Mouse (Mus musculus): ENCODE data around the gene Gpatch8.

Gene Gpatch8

DNA sequence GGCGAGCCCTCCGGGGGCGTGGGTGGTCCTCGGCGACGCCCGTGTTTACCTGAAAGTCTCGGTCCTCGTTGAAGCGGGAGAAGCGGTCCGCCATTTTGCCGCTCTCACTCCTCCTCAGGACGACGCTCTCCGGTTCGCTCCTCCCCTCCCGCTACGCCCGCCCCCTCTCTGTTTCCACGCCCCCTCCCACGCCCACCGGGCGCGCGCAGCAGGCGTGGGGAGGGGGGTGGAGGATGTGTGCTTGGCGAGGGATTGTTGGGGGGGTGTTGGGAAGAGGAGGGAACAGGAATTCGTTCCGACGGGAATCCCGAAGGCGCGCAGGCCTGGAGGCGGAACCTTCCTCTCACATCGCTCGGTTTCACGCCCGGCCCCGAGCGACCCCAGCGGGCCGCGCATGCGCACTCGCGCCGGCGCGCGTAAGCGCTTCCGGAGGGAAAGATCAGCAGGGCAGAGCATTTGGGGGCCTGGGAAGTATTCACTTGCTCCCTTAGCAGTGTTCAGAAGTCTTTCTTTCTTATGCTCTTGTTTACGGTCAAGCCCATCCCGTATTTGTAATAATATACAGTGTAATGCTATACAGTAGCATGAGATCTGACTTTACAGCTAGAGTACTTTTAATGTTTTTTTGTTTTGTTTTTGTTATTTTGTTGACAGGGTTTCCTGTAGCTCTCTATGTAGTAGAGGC is at the start of gene Gpatch8:
Gpatch8 (minus strand) TSS at position 362 of the 685 bp plus-strand sequence.
- peak; percentile 55 to 81 for DNase-seq (ENCODE audit: low read depth in 1 of 2, low spot score in 2 of 2)

GRCm38 (mm10) chr11:102604777-102605552 is 48.8 kb upstream of the Gpatch8 start:
- DNase-seq (ENCODE audit: low read depth in 1 of 2, low spot score in 2 of 2) = no peak

DNA sequence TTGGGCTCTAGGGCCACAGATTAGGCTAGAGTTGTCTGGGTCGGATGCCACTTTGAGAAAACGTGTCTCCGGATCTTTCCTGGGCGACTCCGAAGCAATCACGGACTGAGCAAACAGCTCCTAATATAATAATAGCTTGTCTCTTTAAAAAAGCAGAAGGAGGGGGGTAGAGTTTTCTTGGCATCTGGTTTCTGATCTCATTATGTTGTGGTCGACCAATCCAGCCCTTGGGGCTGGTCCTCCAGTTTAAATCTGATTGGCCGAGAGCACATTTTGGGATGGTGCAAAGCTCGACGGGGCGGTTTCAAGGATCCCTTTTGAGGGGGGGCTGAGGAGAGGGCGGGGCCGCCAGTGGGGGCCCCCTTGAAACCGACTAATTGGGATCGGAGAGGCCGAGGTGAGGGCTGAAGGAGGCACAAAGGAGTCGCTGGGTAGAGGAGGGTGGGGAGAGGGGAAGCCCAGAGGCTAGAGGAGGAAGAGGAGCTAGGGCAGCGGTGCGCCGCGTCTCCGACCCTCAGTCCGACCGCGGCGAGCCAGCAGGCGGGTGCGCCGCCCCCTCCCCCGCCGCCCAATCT is 47.9 kb upstream of the Gpatch8 start, which contains the start of gene Fzd2:
Fzd2 (plus strand) TSS at position 387 of the 575 bp plus-strand sequence.
- no peak for DNase-seq (ENCODE audit: low read depth in 1 of 2, low spot score in 2 of 2)

GRCm38 (mm10) chr11:102603496-102603850 is 47.3 kb upstream of the Gpatch8 start:
- DNase-seq (ENCODE audit: low read depth in 1 of 2, low spot score in 2 of 2) = no peak

- no peak for DNase-seq (ENCODE audit: low read depth in 1 of 2, low spot score in 2 of 2)
These were observed 46.8 kb upstream of the Gpatch8 start for GRCm38 (mm10) chr11:102602816-102603495.

- DNase-seq (ENCODE audit: low read depth in 1 of 2, low spot score in 2 of 2) = no peak
These were observed 43.7 kb upstream of the Gpatch8 start for GRCm38 (mm10) chr11:102599912-102600311.

DNA sequence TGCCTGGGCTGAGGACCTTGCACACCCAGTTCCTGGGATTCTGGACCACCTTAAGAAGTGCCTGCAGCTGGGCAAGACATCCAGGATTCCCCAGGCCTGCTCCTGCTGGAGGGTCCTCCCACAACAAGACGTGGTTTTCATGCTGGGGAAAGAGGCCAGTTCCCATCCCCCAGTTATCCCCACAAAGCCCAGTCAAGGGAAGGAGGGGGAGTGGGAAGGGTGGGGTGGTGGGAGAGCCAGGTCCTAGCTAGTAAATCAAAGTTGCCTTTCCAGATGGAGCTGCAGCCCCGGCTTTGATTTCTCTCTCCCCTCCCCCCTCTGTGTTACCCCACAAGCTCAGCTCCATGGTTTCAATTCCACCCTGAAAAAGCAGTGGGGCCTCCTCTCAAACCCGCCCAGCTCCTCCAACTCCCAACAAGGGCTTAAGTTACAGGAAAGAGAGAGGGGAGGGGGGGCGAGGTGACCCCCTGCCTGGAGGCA is 39.2 kb upstream of the Gpatch8 start:
- DNase-seq (ENCODE audit: low read depth in 1 of 2, low spot score in 2 of 2) = no peak

DNA sequence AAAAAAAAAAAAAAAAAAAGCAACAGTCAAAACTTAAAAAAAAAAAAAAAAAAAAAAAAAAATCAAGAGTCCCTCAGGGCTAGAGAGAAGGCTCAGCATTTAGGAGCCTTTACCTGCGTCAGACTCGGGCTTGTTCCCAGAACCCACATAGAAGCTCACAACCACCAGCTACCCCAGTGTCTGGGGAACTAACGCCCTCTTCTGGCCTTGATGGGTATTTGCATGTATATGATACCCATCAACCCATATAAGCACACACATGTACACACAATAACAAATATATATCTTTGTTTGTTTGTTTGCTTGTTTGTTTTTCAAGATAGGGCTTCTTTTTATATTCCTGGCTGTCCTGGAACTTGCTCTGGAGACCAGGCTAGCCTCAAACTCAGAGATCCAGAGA is 31.4 kb upstream of the Gpatch8 start:
- DNase-seq (ENCODE audit: low read depth in 1 of 2, low spot score in 2 of 2) = no peak

DNA sequence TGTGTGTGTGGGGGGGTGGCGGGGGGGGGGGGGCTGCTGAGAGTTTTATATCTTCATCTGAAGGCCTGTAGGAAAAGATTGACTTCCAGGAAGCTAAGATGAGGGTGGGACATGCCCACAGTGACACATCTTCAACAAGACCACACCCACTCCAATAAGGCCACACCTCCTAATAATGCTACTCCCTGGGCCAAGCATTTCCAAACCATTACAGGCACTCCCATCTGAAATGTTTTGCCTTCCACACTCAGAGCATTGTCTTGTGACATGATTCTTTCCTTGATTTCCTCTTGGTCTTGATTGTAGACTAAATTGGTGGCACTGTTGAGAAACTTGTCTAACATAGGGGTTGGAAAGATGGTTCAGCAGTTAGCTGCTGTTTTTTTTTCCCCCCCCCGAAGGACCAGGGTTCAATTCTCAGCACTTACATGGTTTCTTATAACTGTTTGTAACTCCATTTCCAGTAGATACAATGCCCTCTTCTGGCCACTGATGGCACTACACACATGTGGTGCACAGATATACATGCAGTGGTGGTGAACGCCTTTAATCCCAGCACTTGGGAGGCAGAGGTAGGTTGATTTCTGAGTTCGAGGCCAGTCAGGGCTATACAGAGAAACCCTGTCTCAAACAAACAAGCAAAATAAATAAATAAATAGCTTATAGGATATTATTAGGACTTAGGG is 30.4 kb upstream of the Gpatch8 start:
- no peak for DNase-seq (ENCODE audit: low read depth in 1 of 2, low spot score in 2 of 2)

GRCm38 (mm10) chr11:102582736-102583135 is 26.5 kb upstream of the Gpatch8 start:
- DNase-seq (ENCODE audit: low read depth in 1 of 2, low spot score in 2 of 2) = no peak

DNA sequence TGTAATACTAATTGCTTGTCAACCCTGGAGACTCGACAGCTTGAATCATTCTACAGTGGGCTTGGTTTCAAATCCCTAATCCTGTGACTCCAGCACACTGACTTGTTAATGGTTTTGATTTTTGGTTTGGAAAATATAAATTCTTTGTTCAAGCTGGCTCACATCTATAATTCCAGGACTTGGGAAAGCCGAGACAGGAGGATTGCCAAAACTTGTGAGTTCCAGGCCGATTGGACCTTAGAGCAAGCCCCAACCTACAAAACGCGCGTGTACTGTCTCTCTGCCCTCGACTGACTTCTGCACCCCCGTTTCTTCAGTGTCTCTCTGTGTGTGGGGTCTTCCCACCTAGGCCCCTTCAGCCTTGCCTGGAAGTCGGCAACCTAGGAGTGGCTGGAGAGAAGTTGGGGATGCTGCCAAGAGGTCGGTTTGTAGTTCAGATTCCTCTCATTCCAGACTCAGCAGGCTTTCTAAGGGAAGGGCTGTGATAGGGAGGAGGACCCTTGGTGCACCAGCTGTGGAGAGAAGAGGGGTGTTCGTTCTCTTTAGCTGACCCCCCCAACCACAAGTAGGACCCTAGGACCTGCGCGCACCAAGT is 25.9 kb upstream of the Gpatch8 start:
- no peak for DNase-seq (ENCODE audit: low read depth in 1 of 2, low spot score in 2 of 2)

DNA sequence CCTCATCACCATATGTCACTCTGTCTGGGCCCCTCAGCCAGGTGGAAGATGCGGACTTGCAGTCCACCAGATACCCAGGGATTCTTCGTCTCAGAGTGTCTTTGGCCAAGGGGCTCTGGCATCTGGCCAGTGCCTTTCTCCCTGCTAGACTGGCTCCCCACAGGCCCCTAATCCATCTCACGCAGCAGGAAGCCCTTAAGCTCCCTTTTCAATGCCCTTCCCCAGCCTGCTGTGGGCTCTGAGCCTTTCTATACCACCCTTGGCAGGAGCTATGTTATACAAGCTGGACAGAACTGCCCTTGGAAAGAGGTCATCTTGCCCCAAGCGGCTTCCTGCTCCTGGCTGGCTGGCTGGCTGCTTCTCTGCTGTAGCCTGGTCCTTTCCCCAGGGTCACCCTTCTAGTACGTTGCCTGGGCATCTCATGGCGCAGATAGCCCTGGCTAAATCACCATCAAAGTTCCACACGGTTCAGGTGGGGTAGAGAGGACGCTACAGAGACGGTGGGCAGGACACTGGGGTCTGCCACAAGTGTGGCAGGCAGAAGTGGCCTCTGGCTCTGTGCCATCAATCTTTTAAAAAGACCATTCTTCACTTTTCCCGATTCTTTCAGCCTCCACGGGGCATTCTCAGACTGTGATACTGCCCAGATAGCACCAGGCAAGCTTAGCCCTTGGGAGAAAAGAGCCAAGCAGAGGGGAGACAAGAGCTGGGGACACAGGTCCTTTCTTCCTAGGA is 25.3 kb upstream of the Gpatch8 start:
- no peak for DNase-seq (ENCODE audit: low read depth in 1 of 2, low spot score in 2 of 2)

DNA sequence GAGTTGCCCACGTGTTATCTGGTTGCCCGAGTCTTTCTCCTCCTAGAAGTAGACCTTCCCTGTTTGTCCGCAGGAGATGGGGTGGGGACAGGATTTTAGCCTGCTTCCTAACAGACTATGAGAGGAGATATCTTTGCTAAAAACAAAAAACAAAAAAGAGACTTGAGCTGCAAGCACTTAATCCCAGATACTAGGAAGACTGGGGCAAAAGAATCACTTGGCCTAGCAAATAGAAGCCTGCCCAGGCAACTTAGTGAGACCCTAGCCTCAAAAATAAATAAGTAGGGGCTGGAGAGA is 23.8 kb upstream of the Gpatch8 start:
- no peak for DNase-seq (ENCODE audit: low read depth in 1 of 2, low spot score in 2 of 2)

- no peak for DNase-seq (ENCODE audit: low read depth in 1 of 2, low spot score in 2 of 2)
These were observed 23.2 kb upstream of the Gpatch8 start, which contains the start of gene Gm11627 for GRCm38 (mm10) chr11:102579165-102580033. Gene Gm11627, minus strand, starts transcription at chr11:102579461.

DNA sequence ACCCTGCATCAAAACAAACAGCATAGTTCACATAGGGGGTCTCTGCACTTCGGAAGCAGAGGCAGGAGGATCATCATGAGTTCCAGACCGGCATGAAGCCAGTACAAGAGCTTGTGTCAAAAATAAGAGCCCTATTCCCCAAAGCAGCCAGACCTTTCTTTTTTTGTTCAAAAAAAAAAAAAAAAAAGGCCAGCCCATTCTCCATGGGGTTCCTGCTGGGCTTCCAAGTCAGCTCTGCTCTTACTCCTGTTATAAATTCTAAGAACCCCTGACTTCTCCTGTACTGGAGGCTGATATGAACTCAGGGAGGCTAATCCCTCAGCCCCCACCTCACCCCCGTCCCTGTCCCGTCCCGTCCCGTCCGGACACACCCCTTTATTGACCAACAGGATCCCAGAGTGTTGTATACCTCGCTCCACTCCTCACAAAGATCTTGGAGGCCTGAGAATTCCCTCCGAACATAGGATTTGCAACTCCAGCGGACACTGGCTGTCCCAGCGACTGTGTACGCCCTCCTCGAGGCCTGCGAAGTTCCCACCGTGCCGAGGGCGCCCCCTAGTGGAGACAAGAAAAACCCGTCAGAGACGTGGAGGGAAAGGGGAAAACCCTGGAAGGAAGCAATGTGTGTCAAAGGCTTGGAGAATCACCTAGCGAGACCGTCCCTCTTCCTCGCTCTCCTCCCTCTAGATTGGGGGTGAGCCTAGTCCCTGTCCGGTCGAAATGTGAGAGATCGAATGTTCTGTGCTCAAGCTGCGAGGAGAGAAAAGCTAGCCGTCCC is 22.3 kb upstream of the Gpatch8 start:
- peak; percentile 27 to 55 for DNase-seq (ENCODE audit: low read depth in 1 of 2, low spot score in 2 of 2)

- DNase-seq (ENCODE audit: low read depth in 1 of 2, low spot score in 2 of 2) = no peak
These were observed 20.0 kb upstream of the Gpatch8 start for GRCm38 (mm10) chr11:102576050-102576754.

DNA sequence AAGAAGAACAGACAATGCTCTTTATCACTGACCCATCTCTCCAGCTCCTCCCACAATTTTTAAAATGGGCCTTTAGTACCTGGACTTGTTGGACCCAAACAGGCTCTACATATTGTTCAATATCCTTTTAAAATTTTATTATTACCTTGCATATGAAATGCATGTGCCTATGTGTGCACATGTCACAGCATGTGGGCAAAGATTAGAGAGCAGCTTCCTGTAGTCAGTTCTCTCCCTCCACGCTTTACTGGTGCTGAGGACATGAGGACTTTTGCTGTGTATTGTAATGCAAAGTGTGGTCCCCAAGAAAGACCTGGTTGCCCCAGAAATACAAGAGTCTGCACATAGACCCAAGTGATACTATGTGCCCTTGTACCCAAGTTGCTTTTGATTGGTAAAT is 18.8 kb upstream of the Gpatch8 start:
- no peak for DNase-seq (ENCODE audit: low read depth in 1 of 2, low spot score in 2 of 2)
